Mouse (Mus musculus) cerebellum, adult 2 months (tissue): ENCODE results near the gene Mras. TPM values are rescaled to one million over a fixed set of nuclear protein-coding genes. Genes with fewer than 3 reads are reported as not detected.

Source experiments
- DNase-seq, 2 experiments: peaks; one replicate each; pipeline ENCODE4 v3.0.0; 2021
- H3K27ac ChIP-seq: fragments of 200-500 bp; 2 replicates; pipeline ENCODE4 v1.5.1; 2012; ENCODE audit warnings: low read length, control low read depth, inconsistent platforms; ENCODE audit not compliant: insufficient read depth
- H3K27me3 ChIP-seq: fragments of 200-500 bp; 2 replicates; pipeline ENCODE4 v1.6.1; 2012; ENCODE audit warnings: inconsistent platforms, mild to moderate bottlenecking, low read length, moderate library complexity; ENCODE audit not compliant: control insufficient read depth, insufficient read depth
- H3K4me1 ChIP-seq: fragments of 200-500 bp; 2 replicates; pipeline ENCODE4 v1.6.1; 2011; ENCODE audit warnings: low read length; ENCODE audit not compliant: control insufficient read depth, insufficient read depth
- H3K4me3 ChIP-seq: fragments of 200-500 bp; replicated peaks from 2 replicates; pipeline ENCODE3; 2011; ENCODE audit warnings: mild to moderate bottlenecking, low read depth, low read length, control low read depth; ENCODE audit not compliant: insufficient read depth
- CTCF ChIP-seq: fragments of 200-500 bp; IDR thresholded peaks from 2 replicates; pipeline ENCODE4 v1.5.1; 2011; ENCODE audit warnings: low read depth, mild to moderate bottlenecking, control low read depth, low read length, moderate library complexity, borderline replicate concordance; ENCODE audit not compliant: insufficient read depth
- POLR2A ChIP-seq: fragments of 200-500 bp; IDR thresholded peaks from 2 replicates; pipeline ENCODE4 v1.6.1; 2011; ENCODE audit warnings: low read length, control low read depth, borderline replicate concordance; ENCODE audit not compliant: insufficient read depth
- WGBS: fragments of 180-500 bp; shearing (Covaris S2); methylation state at CpG from one replicate; pipeline ENCODE4 v1.1.7; 2018; 5-methylcytosine and 5-hydroxymethylcytosine counted together
- polyA plus RNA-seq: library from polyadenylated mRNA; depleted of rRNA; stranded (reverse); fragments of >200 nt; gene quantifications from 2 replicates; pipeline ENCODE4 v1.2.3, GENCODE M21; 2012

Mras gene
- polyA plus RNA-seq, 1 experiment, result 81.5 TPM

DNA sequence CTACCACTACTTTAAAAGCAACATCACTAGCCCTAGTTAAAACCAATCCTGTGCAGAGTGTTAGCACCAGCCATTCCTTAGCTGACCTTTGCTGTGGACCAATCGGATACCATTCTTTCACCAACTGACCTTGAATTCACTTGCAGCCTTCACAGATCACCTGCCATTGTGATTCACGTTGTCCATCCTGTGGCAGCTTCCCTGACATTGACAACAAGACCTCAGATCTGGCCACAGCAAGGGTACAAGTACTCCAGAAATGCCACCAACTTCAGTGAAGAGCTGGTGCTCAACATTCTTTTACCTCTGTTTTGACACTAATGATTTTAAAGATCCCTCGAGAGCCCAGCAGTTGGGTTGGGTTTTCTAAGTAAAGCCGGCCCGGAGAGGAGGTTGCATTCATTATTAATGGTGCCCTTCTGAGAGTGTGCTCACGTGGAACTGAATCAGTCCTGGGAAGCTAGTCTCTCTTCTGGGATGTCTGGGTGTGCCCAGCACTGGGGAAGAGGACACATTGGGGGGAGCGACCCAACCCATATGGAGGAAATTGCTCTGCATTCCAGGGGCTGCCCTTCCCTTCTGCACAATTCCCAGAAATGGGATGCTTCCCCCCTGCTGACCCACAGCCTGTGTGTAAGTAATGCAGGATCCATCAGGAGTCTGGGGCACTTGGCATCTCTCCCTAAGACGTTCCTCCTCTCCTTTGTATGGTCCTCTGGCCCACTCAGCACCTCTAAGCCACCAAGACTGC is 17.1 kb downstream of the Mras start:
- DNase-seq, result no peak
- Histone ChIP-seq H3K4me1 (peaks cover 11% of the 10 kb centered on the region; the same call in 1 of the 2 replicates), H3K27ac (no peak overlapping the region), H3K27me3 (no peaks in the 10 kb centered on the region), H3K4me3 (no peak overlapping the region)
- WGBS, result 82% methylated on average over 8 of the region's 8 CpGs
- TF ChIP-seq CTCF (no peak), POLR2A (no peak)

DNA sequence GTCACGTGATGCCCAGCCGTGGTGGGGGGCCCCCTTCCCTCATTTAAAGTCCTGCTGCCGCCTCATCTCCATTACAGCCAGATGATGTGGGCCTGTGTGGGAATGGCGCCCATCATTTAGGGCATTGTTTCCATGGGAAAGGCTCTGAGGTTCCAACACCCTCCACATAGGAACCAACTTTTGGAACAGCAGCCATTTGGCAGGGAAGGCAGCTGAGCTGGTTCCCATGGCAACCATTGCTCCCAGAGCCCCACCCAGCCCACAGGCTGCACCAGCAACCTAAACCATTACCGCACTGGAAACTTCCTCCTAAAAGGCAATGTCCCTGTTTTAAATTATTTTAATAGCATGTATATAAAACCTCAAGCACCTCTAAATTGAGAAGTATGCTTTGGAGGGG is 18.8 kb downstream of the Mras start:
- H3K27ac ChIP-seq, result no peak overlapping the region
- DNase-seq, result peak in 1 of 2 experiments; percentile 47
- H3K4me3 ChIP-seq, result no peak overlapping the region
- no peaks in the 10 kb centered on the region for H3K27me3 ChIP-seq
- TF ChIP-seq CTCF (no peak), POLR2A (no peak)
- H3K4me1 ChIP-seq, result peaks cover 11% of the 10 kb centered on the region; the same call in 1 of the 2 replicates
- 32% methylated on average over 5 of the region's 5 CpGs for WGBS

DNA sequence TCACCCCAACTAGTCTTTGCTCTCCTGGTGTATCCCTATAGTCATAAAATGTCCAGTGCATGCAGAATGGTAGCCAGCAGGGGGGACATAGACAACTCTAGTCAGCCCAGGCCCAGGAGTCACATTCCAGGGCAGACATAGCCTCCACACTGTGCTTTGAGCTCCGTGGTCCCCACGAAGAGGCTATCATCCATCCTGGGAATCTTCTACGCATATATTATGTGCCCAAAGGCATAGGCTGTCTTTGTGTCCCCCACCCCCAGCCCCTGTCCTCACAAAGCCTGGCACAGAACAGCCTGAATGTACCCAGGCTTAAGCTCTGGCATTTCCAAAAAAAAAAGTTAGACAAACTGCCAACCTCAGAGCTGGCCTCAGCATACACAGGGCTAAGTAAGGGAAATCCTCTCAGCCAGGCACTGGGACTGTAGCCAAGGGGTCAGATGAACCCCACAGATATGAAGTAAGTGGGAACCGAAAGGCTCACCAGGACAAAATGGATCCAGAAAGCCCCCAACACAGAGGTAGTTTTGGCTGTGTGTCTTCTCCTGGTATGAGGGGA is 19.8 kb downstream of the Mras start:
- 39% methylated on average over 4 of the region's 4 CpGs for WGBS
- no peak overlapping the region for H3K27ac ChIP-seq
- H3K4me3 ChIP-seq, result no peak overlapping the region
- no peaks in the 10 kb centered on the region for H3K27me3 ChIP-seq
- H3K4me1 ChIP-seq, result peaks cover 13% of the 10 kb centered on the region; the same call in 1 of the 2 replicates
- no peak for TF ChIP-seq CTCF
- TF ChIP-seq POLR2A, result no peak
- peak in 1 of 2 experiments; percentile 35 for DNase-seq

DNA sequence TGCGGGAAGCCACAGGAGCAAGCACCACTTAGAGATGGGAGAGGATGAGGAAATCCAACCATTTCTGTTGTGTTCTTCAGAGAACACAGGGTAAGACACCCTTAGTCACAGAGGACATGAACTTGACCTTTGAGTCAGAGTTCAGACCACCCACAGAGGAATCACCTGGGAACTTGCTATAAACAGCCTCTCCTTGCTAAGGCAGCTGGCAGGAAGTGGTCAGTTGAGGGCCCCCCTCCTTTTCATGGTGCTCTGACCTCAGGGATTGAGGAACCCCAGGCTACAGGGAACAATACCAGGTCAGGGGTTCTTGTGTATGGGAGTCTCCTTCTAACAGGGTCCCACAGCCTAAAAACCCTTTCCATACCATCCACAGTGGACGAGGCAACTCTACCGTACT is 20.4 kb downstream of the Mras start:
- Histone ChIP-seq H3K27ac (no peak overlapping the region), H3K4me3 (no peak overlapping the region), H3K27me3 (no peaks in the 10 kb centered on the region), H3K4me1 (peaks cover 13% of the 10 kb centered on the region; the same call in 1 of the 2 replicates)
- WGBS, result 87% methylated on average over 3 of the region's 3 CpGs
- TF ChIP-seq CTCF, result no peak
- TF ChIP-seq POLR2A, result no peak
- no peak for DNase-seq

DNA sequence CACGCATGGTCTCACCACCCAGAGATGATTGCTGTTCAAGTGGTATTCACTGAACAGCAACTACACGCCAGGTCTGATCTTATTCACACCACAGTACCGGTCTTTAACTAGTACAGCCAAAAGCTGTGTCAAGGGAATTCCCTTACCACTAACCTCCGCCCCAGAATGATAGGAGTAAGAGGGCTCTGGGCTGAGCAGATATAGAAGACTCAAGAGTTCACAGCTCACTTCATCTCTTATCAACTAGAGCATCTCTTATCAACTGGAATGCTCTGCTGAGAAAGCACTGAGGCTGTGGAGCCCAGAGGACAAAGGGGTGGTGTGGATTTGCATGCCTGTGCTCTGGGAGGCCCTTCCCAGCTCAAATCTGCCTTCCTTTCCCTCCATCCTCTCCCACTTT is 25.4 kb downstream of the Mras start:
- H3K27me3 ChIP-seq, result no peaks in the 10 kb centered on the region
- no peak for TF ChIP-seq POLR2A
- TF ChIP-seq CTCF, result no peak
- no peak overlapping the region for H3K27ac ChIP-seq
- no peak for DNase-seq
- H3K4me3 ChIP-seq, result no peak overlapping the region
- peaks cover 2% of the 10 kb centered on the region; the same call in 1 of the 2 replicates for H3K4me1 ChIP-seq
- WGBS, result 93% methylated on average over 4 of the region's 4 CpGs

DNA sequence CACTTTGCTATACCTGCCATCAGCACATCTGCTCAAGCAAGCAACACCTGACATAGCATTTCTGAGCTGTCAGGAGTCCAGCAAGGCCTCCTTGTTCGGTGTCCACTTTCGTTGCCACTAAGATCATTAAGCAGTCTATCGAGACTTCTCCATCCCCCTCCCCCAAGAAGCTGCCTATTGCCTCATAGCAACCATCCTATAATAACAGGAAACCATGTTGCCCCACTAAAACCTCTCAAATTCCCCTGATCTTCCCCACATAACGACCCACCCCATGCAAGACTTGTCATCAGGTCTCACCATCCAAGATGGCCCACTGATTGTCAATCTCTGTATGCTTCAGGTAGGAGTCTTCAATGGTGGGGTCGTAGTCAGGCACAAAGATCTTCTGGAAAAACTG is 26.1 kb downstream of the Mras start:
- peaks cover 2% of the 10 kb centered on the region; the same call in 1 of the 2 replicates for H3K4me1 ChIP-seq
- no peak for DNase-seq
- H3K27ac ChIP-seq, result no peak overlapping the region
- 88% methylated on average over 5 of the region's 5 CpGs for WGBS
- no peak overlapping the region for H3K4me3 ChIP-seq
- TF ChIP-seq POLR2A (no peak), CTCF (no peak)
- no peaks in the 10 kb centered on the region for H3K27me3 ChIP-seq

DNA sequence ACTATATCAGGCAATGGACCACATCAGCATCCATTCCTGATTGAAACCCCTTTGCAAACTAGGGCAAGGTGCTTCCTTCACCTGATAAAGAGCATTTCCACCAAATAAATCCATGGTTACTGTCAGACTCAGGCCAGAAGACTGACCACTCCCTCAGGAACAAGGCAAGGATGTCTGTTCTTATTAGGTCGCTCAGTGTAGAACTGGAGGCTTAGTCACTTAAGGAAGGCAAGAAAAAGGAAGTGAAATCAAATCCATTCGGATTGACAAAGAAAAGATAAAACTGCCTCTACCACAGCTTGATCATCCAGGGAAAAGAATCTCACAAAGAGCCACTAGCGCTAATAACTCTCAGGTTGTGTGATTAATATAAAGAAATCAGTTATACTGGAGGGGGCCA is 27.9 kb downstream of the Mras start:
- WGBS, result 90% methylated on average over 3 of the region's 3 CpGs

DNA sequence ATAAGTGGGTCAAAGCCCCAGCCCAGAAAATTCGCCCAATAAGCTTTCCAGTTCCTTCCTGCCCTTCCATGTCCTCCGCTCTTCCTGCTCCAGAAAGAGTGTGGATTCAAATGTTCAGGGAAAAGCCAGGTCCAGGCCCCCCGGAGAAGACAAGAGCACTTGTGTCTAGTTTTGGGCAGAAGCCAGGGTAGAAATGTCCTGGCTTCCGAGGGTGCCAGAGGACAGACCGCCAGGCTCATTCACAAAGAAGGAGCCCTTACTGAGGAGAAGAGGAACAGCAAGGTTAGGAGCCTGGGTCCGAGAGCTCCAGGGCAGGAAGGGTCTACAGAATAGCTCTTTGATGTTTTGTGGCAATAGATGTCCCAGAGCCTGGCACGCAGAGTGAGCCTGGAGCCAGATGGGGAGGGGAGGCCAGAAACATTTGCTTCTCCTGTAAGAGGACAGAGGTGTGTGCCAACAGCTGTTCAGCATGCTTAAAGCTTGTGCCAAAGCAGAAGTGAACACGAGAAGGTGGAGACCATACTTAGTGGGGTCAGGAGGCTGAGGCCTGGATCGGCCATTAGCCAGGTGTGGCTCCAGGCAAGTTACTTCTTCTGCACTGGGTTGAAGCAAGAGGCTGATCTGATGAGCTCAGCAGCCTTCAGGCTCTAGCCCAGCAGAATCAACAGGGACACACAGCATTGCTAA is 35.8 kb downstream of the Mras start:
- 47% methylated on average over 9 of the region's 9 CpGs for WGBS
- no peaks in the 10 kb centered on the region for H3K27me3 ChIP-seq
- DNase-seq, result peak in 1 of 2 experiments; percentile 48
- TF ChIP-seq CTCF, result no peak
- TF ChIP-seq POLR2A, result no peak
- H3K4me1 ChIP-seq, result peaks cover 15% of the 10 kb centered on the region
- no peak overlapping the region for H3K4me3 ChIP-seq
- 0 out of 2 replicates have a peak overlapping the region, but pooled peaks have one; percentile 4 for H3K27ac ChIP-seq

More for the DNA sequence above, 27.9 kb downstream of the Mras start:
- no peak overlapping the region for H3K4me3 ChIP-seq
- H3K27ac ChIP-seq, result no peak overlapping the region
- no peak for DNase-seq
- H3K4me1 ChIP-seq, result peaks cover 2% of the 10 kb centered on the region; the same call in 1 of the 2 replicates
- TF ChIP-seq CTCF, result no peak
- no peak for TF ChIP-seq POLR2A
- no peaks in the 10 kb centered on the region for H3K27me3 ChIP-seq
